Mouse (Mus musculus) MEL (cell line): ENCODE data around the gene Porcn. TPM values are rescaled to one million over a fixed set of nuclear protein-coding genes. Genes with fewer than 3 reads are reported as not detected.

Experiments used
- DNase-seq: peaks from one replicate; pipeline ENCODE4 v3.0.0; 2011; ENCODE audit warnings: low read depth, low spot score
- H3K27ac ChIP-seq: 2 replicates; pipeline ENCODE4 v1.5.1; 2012; ENCODE audit warnings: low read depth, mild to moderate bottlenecking, control low read depth, low read length, moderate library complexity; ENCODE audit not compliant: control insufficient read depth
- H3K27me3 ChIP-seq, 2 experiments: fragments of 150-350 bp in 1 of 2; sonication (generic) in 1 of 2; 2 replicates each; pipeline ENCODE4 v1.6.1; 2012; ENCODE audit warnings: low read length in 2 of 2, mild to moderate bottlenecking in 2 of 2, improper control_type of control experiment in 1 of 2, moderate library complexity in 1 of 2; ENCODE audit not compliant: insufficient read depth in 2 of 2, control insufficient read depth in 1 of 2
- H3K36me3 ChIP-seq, 2 experiments: 2 replicates each; pipeline ENCODE4 v1.6.1; 2012 to 2014; ENCODE audit warnings: low read length in 2 of 2, improper control_type of control experiment in 1 of 2, inconsistent platforms in 1 of 2, mild to moderate bottlenecking in 1 of 2; ENCODE audit not compliant: insufficient read depth in 2 of 2, control insufficient read depth in 1 of 2
- H3K4me1 ChIP-seq, 2 experiments: fragments of 150-350 bp in 1 of 2; sonication (generic) in 1 of 2; 2 replicates each; pipeline ENCODE4 v1.6.1; 2012; ENCODE audit warnings: low read length in 2 of 2, improper control_type of control experiment in 1 of 2, mild to moderate bottlenecking in 1 of 2; ENCODE audit not compliant: insufficient read depth in 2 of 2, control insufficient read depth in 1 of 2
- H3K4me3 ChIP-seq, 2 experiments: fragments of 150-350 bp in 1 of 2; sonication (generic) in 1 of 2; 2 replicates each; pipeline ENCODE4 v1.5.1; 2012; ENCODE audit warnings: low read depth in 2 of 2, low read length in 2 of 2, mild to moderate bottlenecking in 2 of 2, moderate library complexity in 2 of 2, control low read depth in 1 of 2, improper control_type of control experiment in 1 of 2; ENCODE audit not compliant: control insufficient read depth in 1 of 2, insufficient read depth in 1 of 2
- H3K79me2 ChIP-seq: 2 replicates; pipeline ENCODE4 v1.6.1; 2012; ENCODE audit warnings: mild to moderate bottlenecking, low read length, moderate library complexity; ENCODE audit not compliant: control insufficient read depth, poor library complexity, insufficient read depth
- H3K9ac ChIP-seq: 2 replicates; pipeline ENCODE4 v1.6.1; 2012; ENCODE audit warnings: low read depth, mild to moderate bottlenecking, control low read depth, low read length, moderate library complexity; ENCODE audit not compliant: control insufficient read depth, poor library complexity, severe bottlenecking
- H3K9me3 ChIP-seq: fragments of 150-350 bp; sonication (generic); replicated peaks from 2 replicates; pipeline ENCODE4 v1.6.1; 2012; ENCODE audit warnings: mild to moderate bottlenecking, low read length, improper control_type of control experiment, moderate library complexity; ENCODE audit not compliant: insufficient read depth
- BHLHE40 ChIP-seq: IDR thresholded peaks from 2 replicates; pipeline ENCODE4 v1.6.1; 2012; ENCODE audit warnings: low read depth, mild to moderate bottlenecking, inconsistent platforms, low read length, improper control_type of control experiment, borderline replicate concordance
- CHD1 ChIP-seq: IDR thresholded peaks from 2 replicates; pipeline ENCODE4 v1.6.1; 2012; ENCODE audit warnings: low read depth, mild to moderate bottlenecking, inconsistent platforms, low read length, improper control_type of control experiment
- CTCF ChIP-seq, 3 experiments: IDR thresholded peaks in 2 of 3; conservative IDR thresholded peaks in 1 of 3; 2 replicates each; pipeline ENCODE4 v1.5.1; 2011 to 2012; ENCODE audit warnings: low read length in 3 of 3, low read depth in 2 of 3, mild to moderate bottlenecking in 2 of 3, improper control_type of control experiment in 1 of 3, inconsistent platforms in 1 of 3, mixed read lengths in 1 of 3, moderate library complexity in 1 of 3; ENCODE audit not compliant: control insufficient read depth in 1 of 3, insufficient read depth in 1 of 3, poor library complexity in 1 of 3, severe bottlenecking in 1 of 3
- E2F4 ChIP-seq: IDR thresholded peaks from 2 replicates; pipeline ENCODE4 v1.6.1; 2011; ENCODE audit warnings: low read depth, low read length, improper control_type of control experiment, borderline replicate concordance
- ELF1 ChIP-seq: IDR thresholded peaks from 2 replicates; pipeline ENCODE4 v1.6.1; 2014; ENCODE audit warnings: low read depth, mild to moderate bottlenecking, inconsistent platforms, low read length, improper control_type of control experiment, moderate library complexity
- EP300 ChIP-seq, 2 experiments: IDR thresholded peaks; 2 replicates each; pipeline ENCODE4 v1.6.1; 2011; ENCODE audit warnings: improper control_type of control experiment in 2 of 2, low read length in 2 of 2, low read depth in 1 of 2, mild to moderate bottlenecking in 1 of 2
- JUND ChIP-seq: IDR thresholded peaks from 2 replicates; pipeline ENCODE4 v1.6.1; 2011; ENCODE audit warnings: low read depth, mild to moderate bottlenecking, improper control_type of control experiment, low read length
- MAX ChIP-seq: IDR thresholded peaks from 2 replicates; pipeline ENCODE4 v1.6.1; 2011; ENCODE audit warnings: low read length, improper control_type of control experiment
- MXI1 ChIP-seq: IDR thresholded peaks from 2 replicates; pipeline ENCODE4 v1.6.1; 2011; ENCODE audit warnings: mild to moderate bottlenecking, low read depth, low read length, improper control_type of control experiment
- MYB ChIP-seq: IDR thresholded peaks from 2 replicates; pipeline ENCODE4 v1.6.1; 2011; ENCODE audit warnings: mild to moderate bottlenecking, low read depth, low read length, improper control_type of control experiment
- NELFE ChIP-seq: IDR thresholded peaks from 2 replicates; pipeline ENCODE4 v1.6.1; 2011; ENCODE audit warnings: low read depth, low read length, improper control_type of control experiment
- NRF1 ChIP-seq: IDR thresholded peaks from 2 replicates; pipeline ENCODE4 v1.6.1; 2014; ENCODE audit warnings: low read depth, mild to moderate bottlenecking, inconsistent platforms, low read length, improper control_type of control experiment, moderate library complexity; ENCODE audit not compliant: poor library complexity, insufficient read depth, severe bottlenecking
- POLR2A ChIP-seq, 2 experiments: IDR thresholded peaks; 2 replicates each; pipeline ENCODE4 v1.6.1; 2011 to 2012; ENCODE audit warnings: low read length in 2 of 2, mild to moderate bottlenecking in 2 of 2, control low read depth in 1 of 2, improper control_type of control experiment in 1 of 2, low read depth in 1 of 2, moderate library complexity in 1 of 2; ENCODE audit not compliant: control insufficient read depth in 1 of 2, insufficient read depth in 1 of 2, poor library complexity in 1 of 2
- RAD21 ChIP-seq: IDR thresholded peaks from 2 replicates; pipeline ENCODE4 v1.6.1; 2011; ENCODE audit warnings: mild to moderate bottlenecking, low read depth, low read length, improper control_type of control experiment
- RCOR1 ChIP-seq: IDR thresholded peaks from 2 replicates; pipeline ENCODE4 v1.6.1; 2012; ENCODE audit warnings: low read depth, mild to moderate bottlenecking, inconsistent platforms, low read length, improper control_type of control experiment
- SMC3 ChIP-seq: IDR thresholded peaks from 2 replicates; pipeline ENCODE4 v1.6.1; 2011; ENCODE audit warnings: low read depth, low read length, improper control_type of control experiment
- UBTF ChIP-seq: IDR thresholded peaks from 2 replicates; pipeline ENCODE4 v1.6.1; 2012; ENCODE audit warnings: low read depth, mild to moderate bottlenecking, inconsistent platforms, low read length, improper control_type of control experiment, moderate library complexity, borderline replicate concordance; ENCODE audit not compliant: insufficient read depth
- USF1 ChIP-seq: IDR thresholded peaks from 2 replicates; pipeline ENCODE4 v1.6.1; 2014; ENCODE audit warnings: low read depth, mild to moderate bottlenecking, inconsistent platforms, low read length, improper control_type of control experiment, moderate library complexity
- ZC3H11A ChIP-seq: IDR thresholded peaks from 2 replicates; pipeline ENCODE4 v1.6.1; 2012; ENCODE audit warnings: low read depth, mild to moderate bottlenecking, inconsistent platforms, low read length, improper control_type of control experiment
- polyA plus RNA-seq, 2 experiments: library from polyadenylated mRNA; stranded (reverse) in 1 of 2; unstranded in 1 of 2; fragments of >175 nt in 1 of 2; fragments of >200 nt in 1 of 2; gene quantifications; 2 replicates each; pipeline versions ENCODE4 v1.2.1 to v1.2.4; 2012; ENCODE audit warnings: low replicate concordance in 2 of 2, low read depth in 1 of 2; ENCODE audit not compliant: insufficient read length in 2 of 2, insufficient read depth in 1 of 2, missing spikeins in 1 of 2
- total RNA-seq: library from RNA; depleted of rRNA; stranded (reverse); fragments of 300-350 nt; gene quantifications from 2 replicates; pipeline ENCODE4 v1.2.3, GENCODE M21; 2012

The Porcn gene
- total and polyA plus RNA-seq, 3 experiments: 3.5 to 16.1 TPM; not detected in 1

DNA sequence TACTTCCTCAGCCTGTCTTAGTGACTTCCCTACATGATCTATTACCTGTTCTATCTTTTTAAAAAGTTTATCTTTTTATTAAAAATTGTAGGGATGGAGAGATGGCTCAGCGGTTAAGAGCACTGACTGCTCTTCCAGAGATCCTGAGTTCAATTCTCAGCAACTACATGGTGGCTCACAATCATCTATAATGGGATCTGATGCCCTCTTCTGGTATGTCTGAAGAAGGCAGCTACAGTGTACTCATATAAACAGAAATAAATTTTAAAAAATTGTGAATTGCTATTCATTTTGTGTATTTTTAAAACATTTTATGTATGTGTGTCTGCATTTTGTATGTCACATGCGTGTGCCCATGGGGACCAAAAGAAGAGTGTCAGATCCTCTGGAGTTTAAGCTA is 41.4 kb upstream of the Porcn start:
- 0 out of 4 replicates have a peak, but pooled peaks cover 0 to 4% of the 10 kb centered on the region in 2 experiments for H3K4me1 ChIP-seq
- H3K36me3 ChIP-seq: peaks cover 0 to 4% of the 10 kb centered on the region in 2 experiments; a peak in 2 of 4 replicates
- DNase-seq: no peak
- H3K79me2 ChIP-seq: peaks cover 15% of the 10 kb centered on the region
- no peak overlapping the region for H3K9ac ChIP-seq
- H3K4me3 ChIP-seq: no peak overlapping the region
- H3K27me3 ChIP-seq: no peaks in the 10 kb centered on the region
- TF ChIP-seq RAD21 (peak; percentile 50), EP300 (IDR thresholded peaks at IDR 0.05; ENCODE audit: low read depth in 1 of 2, low read length in 2 of 2) (no peak), MXI1 (no peak), JUND (no peak), NELFE (no peak), ZC3H11A (peak; percentile 44), CTCF (IDR thresholded peaks at IDR 0.05 in 2 of 3, conservative IDR thresholded peaks at IDR 0.05 in 1 of 3; ENCODE audit: control insufficient read depth in 1 of 3, insufficient read depth in 1 of 3, low read depth in 2 of 3, low read length in 3 of 3, poor library complexity in 1 of 3, severe bottlenecking in 1 of 3) (peak in 2 of 3 experiments; percentile 24 to 48; a peak in 3 of 6 replicates), CHD1 (no peak), UBTF (no peak), ELF1 (no peak), RCOR1 (no peak), SMC3 (peak; percentile 50), MAX (no peak), USF1 (no peak), NRF1 (no peak), E2F4 (no peak), MYB (no peak)
- H3K9me3 ChIP-seq: no peaks in the 10 kb centered on the region
- H3K27ac ChIP-seq: no peak overlapping the region

DNA sequence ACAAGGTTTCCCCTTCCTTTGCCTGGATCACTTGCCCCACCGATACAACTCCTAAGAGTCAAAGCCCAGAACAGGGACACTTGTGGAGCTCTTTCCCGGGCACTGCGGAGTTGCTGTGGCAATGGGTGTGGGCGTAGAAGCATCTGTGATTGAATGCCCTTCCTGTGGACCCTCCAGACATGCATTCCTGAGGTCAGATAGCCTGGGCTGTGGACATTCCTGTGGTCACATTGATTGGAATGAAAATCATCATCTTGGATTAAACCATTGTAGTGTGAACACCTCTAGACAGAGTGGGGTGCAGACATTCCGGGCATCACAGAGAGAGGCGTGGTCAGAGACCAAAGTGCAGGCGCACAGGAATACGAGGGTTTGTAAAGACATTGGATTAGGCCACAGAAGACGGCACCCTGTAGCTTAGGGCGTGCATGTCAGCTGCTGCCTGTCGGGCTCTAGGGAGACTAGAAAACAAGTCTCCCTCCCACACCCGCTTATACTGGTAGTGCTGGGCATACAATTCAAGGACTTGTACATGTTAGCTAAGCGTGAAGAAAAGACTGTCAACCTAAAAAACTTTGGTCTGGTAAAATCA is 32.6 kb upstream of the Porcn start:
- Histone ChIP-seq H3K4me1 (no peaks in the 10 kb centered on the region), H3K27me3 (no peaks in the 10 kb centered on the region), H3K4me3 (no peak overlapping the region), H3K9me3 (no peaks in the 10 kb centered on the region), H3K27ac (no peak overlapping the region), H3K79me2 (no peaks in the 10 kb centered on the region), H3K36me3 (peaks cover under 1 to 5% of the 10 kb centered on the region in 2 experiments), H3K9ac (no peak overlapping the region)
- DNase-seq: no peak
- no peak for TF ChIP-seq POLR2A (IDR thresholded peaks at IDR 0.05; ENCODE audit: control insufficient read depth in 1 of 2, insufficient read depth in 1 of 2, low read depth in 1 of 2, low read length in 2 of 2, poor library complexity in 1 of 2)
- TF ChIP-seq BHLHE40: no peak
- no peak for TF ChIP-seq CHD1
